Mouse (Mus musculus): ENCODE measurements around the gene Mmp15.

DNA sequence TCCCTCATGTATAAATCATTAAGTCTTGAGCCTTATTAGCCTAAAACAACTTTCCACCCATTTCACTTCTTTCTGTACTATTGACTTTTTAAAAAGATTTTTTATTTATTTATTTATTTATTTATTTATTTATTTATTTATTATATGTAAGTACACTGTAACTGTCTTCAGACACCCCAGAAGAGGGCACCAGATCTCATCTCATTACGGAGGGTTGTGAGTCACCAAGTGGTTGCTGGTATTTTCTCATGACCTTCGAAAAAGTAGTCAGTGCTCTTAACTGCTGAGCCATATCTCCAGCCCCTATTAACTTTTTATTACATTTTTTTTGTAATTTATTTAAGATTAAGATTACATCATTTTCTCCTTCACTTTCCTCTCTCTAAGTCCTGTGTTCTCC is 37.4 kb upstream of the Mmp15 start:
- TF ChIP-seq CTCF (IDR thresholded peaks at IDR 0.05; ENCODE audit: extremely low read depth, insufficient read length, insufficient replicate concordance, low read depth, low read length) (no peak), POLR2A (IDR thresholded peaks at IDR 0.05; ENCODE audit: low read depth, low read length) (no peak)

Measured in small intestine, adult 2 months (tissue).